Mouse (Mus musculus) intestine, postnatal 0 days (tissue): ENCODE results near the gene Ppp4r1. TPM values are rescaled to one million over a fixed set of nuclear protein-coding genes. Genes with fewer than 3 reads are reported as not detected.

Source experiments
- ATAC-seq: fragments of 200-750 bp; cut with Nextera tagmentation; 2 replicates; pipeline ENCODE4 v1.8.0; 2017; ENCODE audit warnings: mild to moderate bottlenecking, moderate TSS enrichment, moderate library complexity
- H3K27ac ChIP-seq: fragments of 300-500 bp; sonication (generic); 2 replicates; pipeline ENCODE4 v1.5.1; 2014; ENCODE audit warnings: mild to moderate bottlenecking, low read depth, low read length, moderate library complexity
- H3K27me3 ChIP-seq: fragments of 300-500 bp; sonication (generic); replicated peaks from 2 replicates; pipeline ENCODE4 v1.6.1; 2014; ENCODE audit warnings: low read length, mixed read lengths; ENCODE audit not compliant: control insufficient read depth, insufficient read depth
- H3K36me3 ChIP-seq: fragments of 300-500 bp; sonication (generic); 2 replicates; pipeline ENCODE4 v1.6.1; 2014; ENCODE audit warnings: mild to moderate bottlenecking, moderate library complexity; ENCODE audit not compliant: control insufficient read depth, insufficient read depth
- H3K4me1 ChIP-seq: fragments of 300-500 bp; sonication (generic); replicated peaks from 2 replicates; pipeline ENCODE4 v1.6.1; 2014; ENCODE audit warnings: antibody characterized with exemption, low read length, mixed read lengths; ENCODE audit not compliant: control insufficient read depth, insufficient read depth
- H3K4me2 ChIP-seq: fragments of 300-500 bp; sonication (generic); replicated peaks from 2 replicates; pipeline ENCODE4 v1.6.1; 2014; ENCODE audit warnings: low read depth, mild to moderate bottlenecking, moderate library complexity
- H3K4me3 ChIP-seq: fragments of 300-500 bp; sonication (generic); 2 replicates; pipeline ENCODE4 v1.5.1; 2014; ENCODE audit warnings: low read depth, low read length
- H3K9ac ChIP-seq: fragments of 300-500 bp; sonication (generic); 2 replicates; pipeline ENCODE4 v1.6.1; 2014; ENCODE audit warnings: mild to moderate bottlenecking, low read depth, low read length
- H3K9me3 ChIP-seq: fragments of 300-500 bp; sonication (generic); 2 replicates; pipeline ENCODE4 v1.6.1; 2016; ENCODE audit warnings: mixed run types; ENCODE audit not compliant: control insufficient read depth
- CTCF ChIP-seq: sonication (generic); IDR thresholded peaks from 2 replicates; pipeline ENCODE4 v1.5.1; 2016; ENCODE audit warnings: low read depth, mild to moderate bottlenecking, control low read depth, antibody characterized with exemption, moderate library complexity
- WGBS: fragments of 180-500 bp; shearing (Covaris S2); extraction: QIAGEN DNeasy Blood & Tissue Kit; methylation state at CpG from one replicate; pipeline ENCODE4 v1.1.7; 2014; 5-methylcytosine and 5-hydroxymethylcytosine counted together
- polyA plus RNA-seq: library from polyadenylated mRNA; unstranded; fragments of >200 nt; fragmentation: Nextera tagmentation; extraction: Ambion mirVana; gene quantifications from 2 replicates; pipeline ENCODE4 v1.2.1, GENCODE M21; 2015

Ppp4r1 gene
- polyA plus RNA-seq, 1 experiment from 2014 or later, result 28.7 TPM

GRCm38 (mm10) chr17:65770982-65771915 is 11.1 kb upstream of the Ppp4r1 start:
- peak overlapping the region; percentile 68 for H3K4me3 ChIP-seq
- H3K4me1 ChIP-seq, result 0 out of 2 replicates have a peak, but pooled peaks cover 2% of the 10 kb centered on the region

GRCm38 (mm10) chr17:65771951-65772934 is 10.1 kb upstream of the Ppp4r1 start, which contains the start of gene Rab31:
TSS of gene Rab31 (minus strand) at chr17:65772752.
- TF ChIP-seq CTCF, result no peak
- Histone ChIP-seq H3K27ac (peak within 1 kb of the TSS; percentile 89), H3K27me3 (no peaks in the 10 kb centered on the region), H3K4me2 (peak within 1 kb of the TSS; percentile 98), H3K4me1 (0 out of 2 replicates have a peak, but pooled peaks cover 2% of the 10 kb centered on the region), H3K9me3 (no peaks in the 10 kb centered on the region), H3K36me3 (no peaks in the 10 kb centered on the region), H3K9ac (peak within 1 kb of the TSS; percentile 80), H3K4me3 (peak within 1 kb of the TSS; percentile 68)
- WGBS, result 2% methylated on average over 61 of the region's 75 CpGs
- ATAC-seq, result peak; percentile 34; the same call in 1 of the 2 replicates

More at GRCm38 (mm10) chr17:65770982-65771915, 11.1 kb upstream of the Ppp4r1 start:
- Histone ChIP-seq H3K27ac (no peak overlapping the region), H3K27me3 (no peaks in the 10 kb centered on the region), H3K4me2 (peak overlapping the region; percentile 98), H3K9me3 (no peaks in the 10 kb centered on the region), H3K9ac (no peak overlapping the region), H3K36me3 (no peaks in the 10 kb centered on the region)
- no peak for TF ChIP-seq CTCF
- 55% methylated on average over 17 of the region's 17 CpGs for WGBS
- no peak for ATAC-seq

GRCm38 (mm10) chr17:65773617-65774016 is 8.8 kb upstream of the Ppp4r1 start:
- WGBS, result 64% methylated on average over 4 of the region's 4 CpGs

GRCm38 (mm10) chr17:65774439-65774838 is 7.9 kb upstream of the Ppp4r1 start:
- Histone ChIP-seq H3K4me2 (0 out of 2 replicates have a peak overlapping the region, but pooled peaks have one; percentile 0), H3K9me3 (no peaks in the 10 kb centered on the region), H3K27me3 (no peaks in the 10 kb centered on the region), H3K36me3 (no peaks in the 10 kb centered on the region), H3K27ac (peak overlapping the region; percentile 89), H3K4me1 (peaks cover 2% of the 10 kb centered on the region; the same call in 1 of the 2 replicates), H3K4me3 (no peak overlapping the region), H3K9ac (no peak overlapping the region)
- ATAC-seq, result peak; percentile 91
- TF ChIP-seq CTCF, result no peak
- 22% methylated on average over 7 of the region's 7 CpGs for WGBS

More at GRCm38 (mm10) chr17:65773617-65774016, 8.8 kb upstream of the Ppp4r1 start:
- peaks cover 2% of the 10 kb centered on the region; the same call in 1 of the 2 replicates for H3K4me1 ChIP-seq
- 0 out of 2 replicates have a peak overlapping the region, but pooled peaks have one; percentile 3 for H3K9ac ChIP-seq
- H3K27ac ChIP-seq, result peak overlapping the region; percentile 89
- no peak overlapping the region for H3K4me3 ChIP-seq
- peak; percentile 67 for TF ChIP-seq CTCF
- H3K4me2 ChIP-seq, result 0 out of 2 replicates have a peak overlapping the region, but pooled peaks have one; percentile 0
- no peaks in the 10 kb centered on the region for H3K36me3 ChIP-seq
- no peak for ATAC-seq
- H3K9me3 ChIP-seq, result no peaks in the 10 kb centered on the region
- no peaks in the 10 kb centered on the region for H3K27me3 ChIP-seq

GRCm38 (mm10) chr17:65776228-65776627 is 6.1 kb upstream of the Ppp4r1 start:
- H3K9me3 ChIP-seq, result no peaks in the 10 kb centered on the region
- WGBS, result 78% methylated on average over 1 of the region's 1 CpGs
- H3K27me3 ChIP-seq, result no peaks in the 10 kb centered on the region

More at GRCm38 (mm10) chr17:65776228-65776627, 6.1 kb upstream of the Ppp4r1 start:
- no peak overlapping the region for H3K9ac ChIP-seq
- no peak for ATAC-seq
- H3K36me3 ChIP-seq, result no peaks in the 10 kb centered on the region
- no peak overlapping the region for H3K4me3 ChIP-seq
- H3K4me2 ChIP-seq, result no peak overlapping the region
- H3K4me1 ChIP-seq, result peaks cover under 1% of the 10 kb centered on the region; the same call in 1 of the 2 replicates
- TF ChIP-seq CTCF, result no peak
- no peak overlapping the region for H3K27ac ChIP-seq
